Mouse (Mus musculus): Measurements from ENCODE around the gene Gnat2. TPM values are rescaled to one million over a fixed set of nuclear protein-coding genes. Genes with fewer than 3 reads are reported as not detected.

Gnat2 gene
- total RNA-seq, 2 experiments from 2014 or later: not detected

GRCm38 (mm10) chr3:108145534-108146445, 53.2 kb downstream of the Gnat2 start, which contains the start of gene Gnai3:
Gene Gnai3, minus strand, starts transcription at chr3:108146146.
- intact Hi-C loops (cut with DNase I): loop anchor here (5.0 to 10.0 kb wide), 3 partner anchors 73 to 278 kb away; partner anchors contain the start of gene Gstm7
- peak; percentile 90 to 92 for DNase-seq (ENCODE audit: extremely low spot score in 1 of 2, low spot score in 2 of 2)

- intact Hi-C loops (cut with DNase I): loop anchor here (5.0 to 10.0 kb wide), 3 partner anchors 74 to 279 kb away; partner anchors contain the start of gene Gstm7
- DNase-seq (ENCODE audit: extremely low spot score in 1 of 2, low spot score in 2 of 2): no peak
These were observed 54.1 kb downstream of the Gnat2 start for GRCm38 (mm10) chr3:108146671-108147070.

- intact Hi-C loops (cut with DNase I): loop anchor here (5.0 to 10.0 kb wide), 3 partner anchors 75 to 280 kb away; partner anchors contain the start of gene Gstm7
- peak; percentile 88 to 91 for DNase-seq (ENCODE audit: extremely low spot score in 1 of 2, low spot score in 2 of 2)
These were observed 55.0 kb downstream of the Gnat2 start for GRCm38 (mm10) chr3:108147386-108148235.

Other genes with a start within 250 kb of the Gnat2 start
- gene Eps8l3, start 215.6 kb upstream of the Gnat2 start, total RNA-seq (2021): not detected
- 100 to 1,000 TPM; 138 to 141 TPM for gene Gstm5, start 197.0 kb upstream of the Gnat2 start, total RNA-seq (2021)
- 10 to 100 TPM; 44.2 TPM for gene Gstm7, start 161.0 kb upstream of the Gnat2 start, total RNA-seq (2021)
- 1 to 10 TPM; 3.6 to 7.2 TPM for gene Gstm6, start 149.0 kb upstream of the Gnat2 start, total RNA-seq (2021)
- gene Gstm3, start 123.5 kb upstream of the Gnat2 start, total RNA-seq (2021): not detected
- gene Gstm2, start 106.3 kb upstream of the Gnat2 start, total RNA-seq (2021): 1 to 10 TPM; 2.5 to 3.7 TPM
- gene Gstm1, start 74.8 kb upstream of the Gnat2 start, total RNA-seq (2021): 10 to 100 TPM; 54.5 to 67.8 TPM
- 10 to 100 TPM; 13.2 to 13.5 TPM for gene Gstm4, start 47.9 kb upstream of the Gnat2 start, total RNA-seq (2021)
- gene Ampd2, start 6.1 kb upstream of the Gnat2 start, total RNA-seq (2021): 10 to 100 TPM; 51.8 to 53.7 TPM
- gene Gnai3, start 53.4 kb downstream of the Gnat2 start, total RNA-seq (2021): 10 to 100 TPM; 46.6 to 50.9 TPM
- gene Gpr61, start 62.1 kb downstream of the Gnat2 start, total RNA-seq (2021): 10 to 100 TPM; 20.4 to 21.3 TPM
- gene Amigo1, start 93.5 kb downstream of the Gnat2 start, total RNA-seq (2021): 10 to 100 TPM; 36.4 to 38.5 TPM
- gene Cyb561d1, start 108.4 kb downstream of the Gnat2 start, total RNA-seq (2021): 10 to 100 TPM; 11.0 to 12.7 TPM
- gene Atxn7l2, start 118.1 kb downstream of the Gnat2 start, total RNA-seq (2021): 10 to 100 TPM; 22.2 to 24.8 TPM
- gene Sypl2, start 133.9 kb downstream of the Gnat2 start, total RNA-seq (2021): 1 to 10 TPM; 1.1 to 1.3 TPM
- gene Psma5, start 164.1 kb downstream of the Gnat2 start, total RNA-seq (2021): 10 to 100 TPM; 91.4 to 92.5 TPM
- gene Sort1, start 191.3 kb downstream of the Gnat2 start, total RNA-seq (2021): 100 to 1,000 TPM; 176 to 177 TPM

Data from left cerebral cortex, postnatal 10 days (tissue).